Mouse (Mus musculus) embryonic facial prominence, embryonic 10.5 days (tissue): ENCODE data around the gene Rnf157. TPM values are rescaled to one million over a fixed set of nuclear protein-coding genes. Genes with fewer than 3 reads are reported as not detected.

Experiments
- DNase-seq: peaks from one replicate; pipeline ENCODE4 v3.0.0-alpha.2; 2017; ENCODE audit warnings: low spot score
- H3K27ac ChIP-seq: fragments of 300-500 bp; sonication (generic); replicated peaks from 2 replicates; pipeline ENCODE4 v1.5.1; 2016; ENCODE audit warnings: mild to moderate bottlenecking
- H3K27me3 ChIP-seq: fragments of 300-500 bp; sonication (generic); replicated peaks from 2 replicates; pipeline ENCODE4 v1.6.1; 2016; ENCODE audit warnings: low read depth, mild to moderate bottlenecking; ENCODE audit not compliant: poor library complexity, severe bottlenecking
- H3K36me3 ChIP-seq: fragments of 300-500 bp; sonication (generic); replicated peaks from 2 replicates; pipeline ENCODE4 v1.6.1; 2016; ENCODE audit warnings: mild to moderate bottlenecking, moderate library complexity
- H3K4me1 ChIP-seq: fragments of 300-500 bp; sonication (generic); 2 replicates; pipeline ENCODE4 v1.6.1; 2016
- H3K4me3 ChIP-seq: fragments of 300-500 bp; sonication (generic); 2 replicates; pipeline ENCODE4 v1.5.1; 2016; ENCODE audit warnings: mild to moderate bottlenecking, moderate library complexity
- H3K9me3 ChIP-seq: fragments of 300-500 bp; sonication (generic); 2 replicates; pipeline ENCODE4 v1.6.1; 2016; ENCODE audit warnings: mild to moderate bottlenecking
- WGBS: fragments of 180-500 bp; shearing (Covaris S2); methylation state at CpG from one replicate; pipeline ENCODE4 v1.1.7; 2016; 5-methylcytosine and 5-hydroxymethylcytosine counted together
- polyA plus RNA-seq: library from polyadenylated mRNA; unstranded; fragments of >200 nt; fragmentation: Nextera tagmentation; extraction: Ambion mirVana; gene quantifications from 2 replicates; pipeline ENCODE4 v1.2.1, GENCODE M21; 2016

The Rnf157 gene
- polyA plus RNA-seq, 1 experiment from 2014 or later = 12.7 TPM

- no peak for DNase-seq
- Histone ChIP-seq H3K36me3 (peaks cover 48% of the 10 kb centered on the region), H3K4me3 (no peak overlapping the region), H3K27me3 (no peaks in the 10 kb centered on the region), H3K4me1 (peaks cover 46% of the 10 kb centered on the region), H3K9me3 (no peaks in the 10 kb centered on the region), H3K27ac (no peak overlapping the region)
- WGBS = 85% methylated on average over 7 of the region's 7 CpGs
These were observed 27.7 kb upstream of the Rnf157 start for GRCm38 (mm10) chr11:116440408-116441068.

- Histone ChIP-seq H3K4me1 (peaks cover 42% of the 10 kb centered on the region), H3K4me3 (no peak overlapping the region), H3K27me3 (no peaks in the 10 kb centered on the region), H3K27ac (no peak overlapping the region), H3K36me3 (peaks cover 51% of the 10 kb centered on the region), H3K9me3 (no peaks in the 10 kb centered on the region)
- DNase-seq = no peak
- WGBS = 87% methylated on average over 19 of the region's 19 CpGs
These were observed 26.7 kb upstream of the Rnf157 start for GRCm38 (mm10) chr11:116439269-116440240.

GRCm38 (mm10) chr11:116437541-116437940 is 24.7 kb upstream of the Rnf157 start:
- Histone ChIP-seq H3K4me1 (peaks cover 37% of the 10 kb centered on the region), H3K27ac (no peak overlapping the region), H3K4me3 (0 out of 2 replicates have a peak overlapping the region, but pooled peaks have one; percentile 98), H3K9me3 (no peaks in the 10 kb centered on the region), H3K27me3 (no peaks in the 10 kb centered on the region), H3K36me3 (peaks cover 51% of the 10 kb centered on the region)
- no peak for DNase-seq
- 87% methylated on average over 11 of the region's 11 CpGs for WGBS

- Histone ChIP-seq H3K36me3 (peaks cover 51% of the 10 kb centered on the region), H3K4me3 (peak overlapping the region; percentile 98), H3K4me1 (peaks cover 37% of the 10 kb centered on the region)
These were observed 24.0 kb upstream of the Rnf157 start for GRCm38 (mm10) chr11:116436725-116437331.

GRCm38 (mm10) chr11:116435992-116436724 is 23.3 kb upstream of the Rnf157 start:
- DNase-seq = no peak
- Histone ChIP-seq H3K4me3 (peak overlapping the region; percentile 98), H3K27me3 (peaks cover 8% of the 10 kb centered on the region; the same call in 1 of the 2 replicates), H3K36me3 (peaks cover 51% of the 10 kb centered on the region), H3K4me1 (peaks cover 44% of the 10 kb centered on the region), H3K9me3 (no peaks in the 10 kb centered on the region), H3K27ac (peak overlapping the region; percentile 98)
- WGBS = 70% methylated on average over 5 of the region's 5 CpGs

More at GRCm38 (mm10) chr11:116436725-116437331, 24.0 kb upstream of the Rnf157 start:
- peak overlapping the region; percentile 32 for H3K27ac ChIP-seq
- H3K27me3 ChIP-seq = peaks cover 2% of the 10 kb centered on the region; the same call in 1 of the 2 replicates
- H3K9me3 ChIP-seq = no peaks in the 10 kb centered on the region
- WGBS = 59% methylated on average over 4 of the region's 4 CpGs
- DNase-seq = no peak

GRCm38 (mm10) chr11:116434967-116435752 is 22.3 kb upstream of the Rnf157 start:
- peaks cover 51% of the 10 kb centered on the region for H3K4me1 ChIP-seq
- peak overlapping the region; percentile 98 for H3K4me3 ChIP-seq
- no peak for DNase-seq
- peak overlapping the region; percentile 98 for H3K27ac ChIP-seq
- peaks cover 13% of the 10 kb centered on the region; the same call in 1 of the 2 replicates for H3K27me3 ChIP-seq
- H3K36me3 ChIP-seq = peaks cover 44% of the 10 kb centered on the region
- 52% methylated on average over 12 of the region's 12 CpGs for WGBS
- H3K9me3 ChIP-seq = no peaks in the 10 kb centered on the region

GRCm38 (mm10) chr11:116434287-116434966 is 21.6 kb upstream of the Rnf157 start:
- peaks cover 13% of the 10 kb centered on the region; the same call in 1 of the 2 replicates for H3K27me3 ChIP-seq
- peaks cover 53% of the 10 kb centered on the region for H3K4me1 ChIP-seq
- peak overlapping the region; percentile 98 for H3K27ac ChIP-seq
- H3K4me3 ChIP-seq = peak overlapping the region; percentile 98
- H3K36me3 ChIP-seq = peaks cover 37% of the 10 kb centered on the region
- peak; percentile 80 for DNase-seq
- WGBS = under 1% methylated on average over 65 of the region's 67 CpGs
- no peaks in the 10 kb centered on the region for H3K9me3 ChIP-seq

GRCm38 (mm10) chr11:116433356-116434286 is 20.8 kb upstream of the Rnf157 start, which contains the start of gene Ubald2:
Gene Ubald2, plus strand, starts transcription at chr11:116434094.
- WGBS = 1% methylated on average over 66 of the region's 66 CpGs
- H3K4me1 ChIP-seq = peaks cover 59% of the 10 kb centered on the region
- peak; percentile 100 for DNase-seq
- H3K27me3 ChIP-seq = peaks cover 13% of the 10 kb centered on the region; the same call in 1 of the 2 replicates
- peaks cover 30% of the 10 kb centered on the region for H3K36me3 ChIP-seq
- H3K4me3 ChIP-seq = peak within 1 kb of the TSS; percentile 98
- H3K9me3 ChIP-seq = no peaks in the 10 kb centered on the region
- peak within 1 kb of the TSS; percentile 98 for H3K27ac ChIP-seq

GRCm38 (mm10) chr11:116432593-116433355 is 19.9 kb upstream of the Rnf157 start:
- H3K4me1 ChIP-seq = peaks cover 59% of the 10 kb centered on the region
- 62% methylated on average over 8 of the region's 8 CpGs for WGBS
- H3K36me3 ChIP-seq = peaks cover 26% of the 10 kb centered on the region
- peak overlapping the region; percentile 98 for H3K27ac ChIP-seq
- no peak for DNase-seq
- H3K9me3 ChIP-seq = no peaks in the 10 kb centered on the region
- peak overlapping the region; percentile 98; the same call in 1 of the 2 replicates for H3K4me3 ChIP-seq
- H3K27me3 ChIP-seq = peaks cover 13% of the 10 kb centered on the region; the same call in 1 of the 2 replicates
